Mouse (Mus musculus): ENCODE data around the gene 4933406M09Rik.

The 4933406M09Rik gene

GRCm38 (mm10) chr1:134385666-134386065 is at the start of gene 4933406M09Rik:
Gene 4933406M09Rik (plus strand): TSS chr1:134385940.
- DNase-seq (ENCODE audit: low spot score): no peak

GRCm38 (mm10) chr1:134336958-134337710 is 48.6 kb upstream of the 4933406M09Rik start:
- DNase-seq (ENCODE audit: low spot score): no peak

DNA sequence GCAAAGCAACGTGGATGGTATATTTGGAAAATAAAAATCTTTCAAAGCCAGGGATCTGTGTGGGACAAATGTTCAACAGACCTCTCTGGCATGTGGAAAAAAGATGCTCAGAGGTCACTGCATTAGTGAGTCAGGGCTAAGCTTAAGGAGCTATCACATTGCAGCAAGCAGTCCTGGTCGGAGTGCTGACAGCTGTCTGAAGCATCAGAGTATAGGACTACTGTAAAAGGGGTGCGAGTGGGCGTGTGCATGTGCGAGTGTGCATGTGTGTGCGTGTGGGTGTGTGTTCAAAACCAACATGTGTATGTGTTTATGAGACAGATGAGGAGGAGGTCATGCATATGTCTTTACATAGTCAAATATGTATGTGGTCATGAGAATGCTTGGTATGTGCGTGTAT is 46.6 kb upstream of the 4933406M09Rik start:
- no peak for DNase-seq (ENCODE audit: low spot score)

GRCm38 (mm10) chr1:134339757-134340619 is 45.8 kb upstream of the 4933406M09Rik start:
- DNase-seq (ENCODE audit: low spot score): no peak

GRCm38 (mm10) chr1:134341641-134342277 is 44.0 kb upstream of the 4933406M09Rik start:
- no peak for DNase-seq (ENCODE audit: low spot score)

- DNase-seq (ENCODE audit: low spot score): no peak
These were observed 43.5 kb upstream of the 4933406M09Rik start for GRCm38 (mm10) chr1:134342278-134342664.

- DNase-seq (ENCODE audit: low spot score): no peak
These were observed 42.9 kb upstream of the 4933406M09Rik start for GRCm38 (mm10) chr1:134342781-134343310.

- no peak for DNase-seq (ENCODE audit: low spot score)
These were observed 42.2 kb upstream of the 4933406M09Rik start for GRCm38 (mm10) chr1:134343567-134343966.

DNA sequence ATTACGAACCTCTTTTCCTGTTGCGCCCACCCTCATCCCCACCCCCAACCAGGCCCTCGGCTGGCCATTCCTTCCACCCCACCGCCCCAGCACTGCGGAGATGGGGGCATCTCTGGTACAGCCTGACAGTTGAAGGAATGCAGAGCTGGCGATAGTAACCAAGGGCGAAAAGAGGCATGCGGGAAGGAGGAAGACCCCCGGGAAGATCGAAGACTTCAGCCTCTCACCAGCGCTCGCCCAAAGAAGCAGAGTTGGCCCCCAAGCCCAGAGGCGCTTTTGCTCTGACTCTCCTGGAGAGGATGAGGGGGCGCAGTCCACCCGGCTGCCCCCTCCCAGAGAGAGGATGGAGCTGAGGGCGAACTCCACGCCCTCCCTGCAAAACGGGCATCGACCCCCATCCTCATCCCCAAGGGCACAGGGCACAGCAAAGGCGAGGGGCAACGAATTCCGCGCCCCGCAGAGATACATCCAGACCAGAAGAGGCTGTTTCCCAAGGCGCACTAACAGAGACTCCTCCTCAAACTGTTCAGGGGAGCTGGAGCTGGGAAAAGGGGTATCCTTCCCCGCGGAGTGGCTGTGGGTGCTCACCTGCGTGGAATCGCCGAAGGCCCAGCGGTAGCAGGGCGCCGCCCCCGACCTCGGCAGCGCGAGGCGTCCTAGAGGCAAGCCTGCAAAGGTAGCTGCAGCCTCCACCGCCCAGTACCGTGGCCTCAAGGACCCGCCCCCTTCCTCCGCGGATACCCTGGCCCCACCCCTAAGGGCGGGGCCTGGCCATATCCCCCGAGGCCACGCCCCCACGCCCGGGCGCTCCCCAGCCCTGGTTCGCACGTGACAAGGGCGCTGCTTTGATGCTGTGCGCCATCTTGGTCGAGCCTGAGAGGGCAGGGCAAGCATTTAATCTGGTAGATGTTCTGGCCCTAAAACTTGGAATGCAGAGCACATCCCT is 41.5 kb upstream of the 4933406M09Rik start:
- peak; percentile 41 for DNase-seq (ENCODE audit: low spot score)

- no peak for DNase-seq (ENCODE audit: low spot score)
These were observed 40.7 kb upstream of the 4933406M09Rik start for GRCm38 (mm10) chr1:134345075-134345474.

DNA sequence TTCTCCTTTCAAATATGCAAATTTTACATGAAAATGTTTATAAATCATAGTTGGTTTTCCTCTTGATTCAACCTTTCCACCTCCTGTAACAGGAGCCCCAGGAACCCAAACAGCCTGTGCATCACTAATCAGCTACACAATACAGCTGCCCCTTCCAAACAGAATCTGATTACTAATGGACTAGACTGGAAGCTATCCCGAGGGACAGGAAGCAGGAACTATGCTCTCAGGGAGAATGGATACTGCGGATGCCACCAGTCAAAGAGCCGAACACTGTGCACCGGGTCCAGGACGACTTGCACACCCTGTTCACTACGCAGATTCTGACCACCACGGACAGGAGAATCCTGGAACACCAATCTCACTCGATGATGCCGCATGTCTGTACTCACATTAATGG is 37.9 kb upstream of the 4933406M09Rik start:
- DNase-seq (ENCODE audit: low spot score): no peak

GRCm38 (mm10) chr1:134353326-134353725 is 32.4 kb upstream of the 4933406M09Rik start:
- no peak for DNase-seq (ENCODE audit: low spot score)

GRCm38 (mm10) chr1:134357461-134357860 is 28.3 kb upstream of the 4933406M09Rik start:
- DNase-seq (ENCODE audit: low spot score): no peak

DNA sequence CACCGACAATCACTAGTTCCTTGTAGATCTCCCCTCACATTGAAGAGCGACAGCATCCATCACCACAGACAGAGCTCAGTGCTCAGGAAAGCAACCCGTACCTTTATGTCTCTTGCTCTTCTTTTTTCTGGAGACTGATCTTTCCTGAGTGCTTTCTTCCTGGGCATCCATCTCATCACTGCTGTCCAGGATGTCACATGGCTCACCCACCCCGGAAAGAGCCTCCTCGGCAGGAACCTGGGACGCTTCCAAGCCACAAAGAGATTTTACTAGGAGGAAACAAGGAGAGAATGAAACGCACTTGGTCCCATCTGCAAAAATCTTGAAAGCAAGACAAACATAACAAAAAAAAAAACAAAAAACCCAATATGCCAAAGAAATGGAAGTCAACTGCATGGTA is 25.1 kb upstream of the 4933406M09Rik start:
- no peak for DNase-seq (ENCODE audit: low spot score)

GRCm38 (mm10) chr1:134361195-134361856 is 24.4 kb upstream of the 4933406M09Rik start:
- no peak for DNase-seq (ENCODE audit: low spot score)

- peak; percentile 94 for DNase-seq (ENCODE audit: low spot score)
These were observed 23.9 kb upstream of the 4933406M09Rik start, which contains the start of gene Tmem183a for GRCm38 (mm10) chr1:134361857-134362212. Gene Tmem183a (minus strand): TSS chr1:134361979.

- no peak for DNase-seq (ENCODE audit: low spot score)
These were observed 22.5 kb upstream of the 4933406M09Rik start for GRCm38 (mm10) chr1:134363194-134363593.

- no peak for DNase-seq (ENCODE audit: low spot score)
These were observed 20.2 kb upstream of the 4933406M09Rik start for GRCm38 (mm10) chr1:134365491-134365890.

GRCm38 (mm10) chr1:134368777-134369337 is 16.9 kb upstream of the 4933406M09Rik start:
- peak; percentile 26 for DNase-seq (ENCODE audit: low spot score)

- DNase-seq (ENCODE audit: low spot score): no peak
These were observed 11.6 kb upstream of the 4933406M09Rik start for GRCm38 (mm10) chr1:134374124-134374523.
